Comparison of ENCODE assay signal across 30 mouse cellular contexts in genomic region chr12:111478924-111479323, GRCm38 (mm10). TPM values are rescaled to one million over a fixed set of nuclear protein-coding genes. Genes with fewer than 3 reads are reported as not detected.
"Had no signal": no experiment of that assay in that cellular context is flagged by ENCODE, and none has a peak within 500 bp of the region (broad histone marks: within the 10 kb centered on the region; RNA-seq: fewer than 3 reads in every experiment).

No protein-coding gene starts in this region.

- DNase-seq: cerebellum, adult 2 months; cerebellum, adult 8-10 months; cerebellum, adult 9-10 months; cerebellum, adult 9-11 months; cerebellum, postnatal 10 days; cerebellum, postnatal 14 days; cerebellum, postnatal 25 days; cerebellum, postnatal 36 days; embryo, embryonic 11 days; gastrocnemius, adult 2 months; gastrocnemius, postnatal 10 days; gastrocnemius, postnatal 14 days; gastrocnemius, postnatal 25 days; gastrocnemius, postnatal 36 days; heart, adult 11 months; heart, adult 18-20 months; heart, adult 2 months had no signal

- H3K9ac ChIP-seq: embryonic facial prominence, embryonic 15.5 days; forebrain, embryonic 12.5 days; forebrain, embryonic 13.5 days; forebrain, embryonic 15.5 days; heart, embryonic 12.5 days had no signal

- H3K4me2 ChIP-seq: embryonic facial prominence, embryonic 15.5 days; forebrain, embryonic 12.5 days; forebrain, embryonic 13.5 days; forebrain, embryonic 15.5 days; heart, embryonic 11.5 days; heart, embryonic 12.5 days had no signal

- H3K9me3 ChIP-seq: forebrain, embryonic 12.5 days; forebrain, embryonic 13.5 days; forebrain, embryonic 15.5 days had no signal

- H3K36me3 ChIP-seq: embryonic facial prominence, embryonic 15.5 days; forebrain, embryonic 10.5 days; forebrain, embryonic 12.5 days; forebrain, embryonic 15.5 days; heart, embryonic 10.5 days; heart, embryonic 12.5 days had no signal

- H3K4me1 ChIP-seq: heart, embryonic 12.5 days had no signal

- H3K27ac ChIP-seq: embryonic facial prominence, embryonic 15.5 days; forebrain, embryonic 10.5 days; forebrain, embryonic 12.5 days; forebrain, embryonic 13.5 days; forebrain, embryonic 15.5 days; gastrocnemius, adult 2 months; heart, adult 2 months; heart, embryonic 10.5 days had no signal

- H3K27me3 ChIP-seq: embryonic facial prominence, embryonic 15.5 days had no signal

- ATAC-seq: forebrain, embryonic 13.5 days; forebrain, embryonic 14.5 days; forebrain, embryonic 15.5 days; forebrain, embryonic 16.5 days had no signal

- H3K4me3 ChIP-seq: embryonic facial prominence, embryonic 15.5 days; erythroblast, embryonic 14.5 days; forebrain, embryonic 10.5 days; forebrain, embryonic 12.5 days; forebrain, embryonic 13.5 days; forebrain, embryonic 15.5 days; gastrocnemius, adult 2 months; heart, adult 2 months; heart, embryonic 10.5 days; heart, embryonic 12.5 days had no signal

RNA-seq across cellular contexts. Expression of gene Gm266, which starts 6.7 kb away (rescaled TPM):
- total RNA-seq: common myeloid progenitor, adult 5-6 weeks; granulocyte monocyte progenitor cell, adult 5-6 weeks; heart, adult 18-20 months had no signal
- polyA plus RNA-seq: erythroblast, embryonic 14.5 days had no signal
